Mouse (Mus musculus) adrenal gland, postnatal 14 days (tissue): ENCODE measurements at regions not wholly inside any gene's neighbourhood (a gene's known extent, or its start where the extent isn't known, plus 50 kb on each side); places are given as distances from the start of the nearest gene placed in this dataset.

Experiments
- DNase-seq: peaks from one replicate; pipeline ENCODE4 v3.0.0; 2021; ENCODE audit warnings: mixed read lengths

- DNase-seq, result no peak
Measured at GRCm38 (mm10) chr7:70462131-70462530, 95.6 kb upstream of the Nr2f2 start.

- DNase-seq, result no peak
Measured at GRCm38 (mm10) chr7:70454525-70454924, 88.0 kb upstream of the Nr2f2 start.

- DNase-seq, result peak; percentile 16
Measured at GRCm38 (mm10) chr7:70452816-70453215, 86.3 kb upstream of the Nr2f2 start.

GRCm38 (mm10) chr7:70438908-70439307, 72.4 kb upstream of the Nr2f2 start:
- no peak for DNase-seq

- no peak for DNase-seq
Measured at GRCm38 (mm10) chr7:70433838-70434237, 67.3 kb upstream of the Nr2f2 start.

- no peak for DNase-seq
Measured at GRCm38 (mm10) chr7:70433358-70433757, 66.8 kb upstream of the Nr2f2 start.

GRCm38 (mm10) chr7:70431712-70432111, 65.2 kb upstream of the Nr2f2 start:
- no peak for DNase-seq

- DNase-seq, result no peak
Measured at GRCm38 (mm10) chr7:70429326-70429725, 62.8 kb upstream of the Nr2f2 start.

GRCm38 (mm10) chr7:70424231-70424620, 57.7 kb upstream of the Nr2f2 start:
- no peak for DNase-seq

GRCm38 (mm10) chr7:70423524-70424230, 57.1 kb upstream of the Nr2f2 start:
- DNase-seq, result no peak

GRCm38 (mm10) chr7:70416185-70416941, 49.8 kb upstream of the Nr2f2 start:
- no peak for DNase-seq
